Mouse (Mus musculus): ENCODE measurements around the gene Carnmt1. TPM values are rescaled to one million over a fixed set of nuclear protein-coding genes. Genes with fewer than 3 reads are reported as not detected.

Gene Carnmt1
- 24.0 and 26.8 TPM in 2 replicates for polyA plus RNA-seq (2016; fragmentation: Nextera tagmentation; extraction: Ambion mirVana)

GRCm38 (mm10) chr19:18670608-18671007, at the start of gene Carnmt1:
TSS of gene Carnmt1 (plus strand) at chr19:18670764.
- Histone ChIP-seq H3K9me3 (replicated peaks) (no peaks in the 10 kb centered on the region), H3K27ac (replicated peaks) (peak within 1 kb of the TSS; percentile 93), H3K4me1 (peaks cover 30% of the 10 kb centered on the region), H3K27me3 (ENCODE audit: low read depth, poor library complexity, severe bottlenecking) (no peaks in the 10 kb centered on the region), H3K36me3 (no peaks in the 10 kb centered on the region), H3K4me3 (peak within 1 kb of the TSS; percentile 85)
- WGBS, result under 1% methylated on average over 54 of the region's 58 CpGs
- DNase-seq (ENCODE audit: low spot score), result peak; percentile 97

- Histone ChIP-seq H3K4me3 (no peak overlapping the region), H3K4me1 (no peaks in the 10 kb centered on the region), H3K27ac (replicated peaks) (no peak overlapping the region), H3K27me3 (ENCODE audit: low read depth, poor library complexity, severe bottlenecking) (0 out of 2 replicates have a peak, but pooled peaks cover under 1% of the 10 kb centered on the region), H3K9me3 (replicated peaks) (no peaks in the 10 kb centered on the region), H3K36me3 (no peaks in the 10 kb centered on the region)
- no peak for DNase-seq (ENCODE audit: low spot score)
- WGBS, result 78% methylated on average over 2 of the region's 2 CpGs
Observed at GRCm38 (mm10) chr19:18623894-18624293, 46.7 kb upstream of the Carnmt1 start.

GRCm38 (mm10) chr19:18629589-18629988, 41.0 kb upstream of the Carnmt1 start:
- DNase-seq (ENCODE audit: low spot score), result no peak
- H3K36me3 ChIP-seq, result no peaks in the 10 kb centered on the region
- WGBS, result 73% methylated on average over 1 of the region's 1 CpGs

GRCm38 (mm10) chr19:18630221-18631119, 40.1 kb upstream of the Carnmt1 start:
- peak overlapping the region; percentile 79 for H3K4me3 ChIP-seq
- DNase-seq (ENCODE audit: low spot score), result peak; percentile 42
- WGBS, result 11% methylated on average over 17 of the region's 17 CpGs
- no peak overlapping the region for H3K27ac ChIP-seq (replicated peaks)
- H3K9me3 ChIP-seq (replicated peaks), result no peaks in the 10 kb centered on the region
- H3K36me3 ChIP-seq, result no peaks in the 10 kb centered on the region
- H3K4me1 ChIP-seq, result peaks cover 17% of the 10 kb centered on the region
- peaks cover 24% of the 10 kb centered on the region for H3K27me3 ChIP-seq (ENCODE audit: low read depth, poor library complexity, severe bottlenecking)

More at GRCm38 (mm10) chr19:18629589-18629988, 41.0 kb upstream of the Carnmt1 start:
- Histone ChIP-seq H3K4me3 (no peak overlapping the region), H3K9me3 (replicated peaks) (no peaks in the 10 kb centered on the region), H3K27ac (replicated peaks) (no peak overlapping the region), H3K27me3 (ENCODE audit: low read depth, poor library complexity, severe bottlenecking) (peaks cover 24% of the 10 kb centered on the region), H3K4me1 (peaks cover 17% of the 10 kb centered on the region)

- H3K4me1 ChIP-seq, result peaks cover 17% of the 10 kb centered on the region
- peaks cover 24% of the 10 kb centered on the region for H3K27me3 ChIP-seq (ENCODE audit: low read depth, poor library complexity, severe bottlenecking)
- DNase-seq (ENCODE audit: low spot score), result no peak
- H3K9me3 ChIP-seq (replicated peaks), result no peaks in the 10 kb centered on the region
- peak overlapping the region; percentile 79 for H3K4me3 ChIP-seq
- H3K27ac ChIP-seq (replicated peaks), result peak overlapping the region; percentile 81
- H3K36me3 ChIP-seq, result no peaks in the 10 kb centered on the region
- under 1% methylated on average over 40 of the region's 40 CpGs for WGBS
Observed at GRCm38 (mm10) chr19:18631161-18631643, 39.4 kb upstream of the Carnmt1 start.

GRCm38 (mm10) chr19:18631644-18632219, 38.8 kb upstream of the Carnmt1 start, which contains the start of the genes Ostf1 and Nmrk1:
TSS of gene Ostf1 (minus strand) at chr19:18631823.
TSS of gene Nmrk1 (plus strand) at chr19:18631950.
- 1% methylated on average over 51 of the region's 51 CpGs for WGBS
- no peaks in the 10 kb centered on the region for H3K9me3 ChIP-seq (replicated peaks)
- DNase-seq (ENCODE audit: low spot score), result peak; percentile 94
- peaks cover 24% of the 10 kb centered on the region for H3K27me3 ChIP-seq (ENCODE audit: low read depth, poor library complexity, severe bottlenecking)
- H3K36me3 ChIP-seq, result no peaks in the 10 kb centered on the region
- peaks cover 17% of the 10 kb centered on the region for H3K4me1 ChIP-seq
- peak within 1 kb of the TSS; percentile 79 for H3K4me3 ChIP-seq
- H3K27ac ChIP-seq (replicated peaks), result peak within 1 kb of the TSS; percentile 81

GRCm38 (mm10) chr19:18632231-18633185, 38.1 kb upstream of the Carnmt1 start:
- no peak for DNase-seq (ENCODE audit: low spot score)
- Histone ChIP-seq H3K36me3 (no peaks in the 10 kb centered on the region), H3K27ac (replicated peaks) (peak overlapping the region; percentile 81; the same call in 1 of the 2 replicates), H3K4me1 (peaks cover 17% of the 10 kb centered on the region), H3K4me3 (peak overlapping the region; percentile 79), H3K27me3 (ENCODE audit: low read depth, poor library complexity, severe bottlenecking) (peaks cover 24% of the 10 kb centered on the region), H3K9me3 (replicated peaks) (no peaks in the 10 kb centered on the region)
- 68% methylated on average over 13 of the region's 13 CpGs for WGBS

- no peak overlapping the region for H3K27ac ChIP-seq (replicated peaks)
- no peaks in the 10 kb centered on the region for H3K4me1 ChIP-seq
- peaks cover 3% of the 10 kb centered on the region for H3K27me3 ChIP-seq (ENCODE audit: low read depth, poor library complexity, severe bottlenecking)
- 87% methylated on average over 5 of the region's 5 CpGs for WGBS
- no peak for DNase-seq (ENCODE audit: low spot score)
- no peak overlapping the region for H3K4me3 ChIP-seq
- H3K36me3 ChIP-seq, result no peaks in the 10 kb centered on the region
- H3K9me3 ChIP-seq (replicated peaks), result no peaks in the 10 kb centered on the region
Observed at GRCm38 (mm10) chr19:18637954-18638353, 32.6 kb upstream of the Carnmt1 start.

GRCm38 (mm10) chr19:18638949-18639348, 31.6 kb upstream of the Carnmt1 start:
- no peak overlapping the region for H3K27ac ChIP-seq (replicated peaks)
- no peaks in the 10 kb centered on the region for H3K9me3 ChIP-seq (replicated peaks)
- H3K4me1 ChIP-seq, result peaks cover 3% of the 10 kb centered on the region; the same call in 1 of the 2 replicates
- no peaks in the 10 kb centered on the region for H3K27me3 ChIP-seq (ENCODE audit: low read depth, poor library complexity, severe bottlenecking)
- no peaks in the 10 kb centered on the region for H3K36me3 ChIP-seq
- DNase-seq (ENCODE audit: low spot score), result no peak
- no peak overlapping the region for H3K4me3 ChIP-seq
- 76% methylated on average over 5 of the region's 5 CpGs for WGBS

- WGBS, result 23% methylated on average over 2 of the region's 2 CpGs
- DNase-seq (ENCODE audit: low spot score), result no peak
- no peaks in the 10 kb centered on the region for H3K36me3 ChIP-seq
- no peak overlapping the region for H3K27ac ChIP-seq (replicated peaks)
- H3K4me3 ChIP-seq, result no peak overlapping the region
- peaks cover 3% of the 10 kb centered on the region; the same call in 1 of the 2 replicates for H3K4me1 ChIP-seq
- H3K9me3 ChIP-seq (replicated peaks), result no peaks in the 10 kb centered on the region
- H3K27me3 ChIP-seq (ENCODE audit: low read depth, poor library complexity, severe bottlenecking), result no peaks in the 10 kb centered on the region
Observed at GRCm38 (mm10) chr19:18639552-18639951, 31.0 kb upstream of the Carnmt1 start.

- Histone ChIP-seq H3K9me3 (replicated peaks) (no peaks in the 10 kb centered on the region), H3K4me3 (no peak overlapping the region), H3K36me3 (no peaks in the 10 kb centered on the region), H3K4me1 (peaks cover 3% of the 10 kb centered on the region; the same call in 1 of the 2 replicates), H3K27ac (replicated peaks) (no peak overlapping the region), H3K27me3 (ENCODE audit: low read depth, poor library complexity, severe bottlenecking) (no peaks in the 10 kb centered on the region)
- WGBS, result 71% methylated on average over 4 of the region's 4 CpGs
- no peak for DNase-seq (ENCODE audit: low spot score)
Observed at GRCm38 (mm10) chr19:18641001-18641400, 29.6 kb upstream of the Carnmt1 start.

- no peak overlapping the region for H3K27ac ChIP-seq (replicated peaks)
- DNase-seq (ENCODE audit: low spot score), result no peak
- H3K9me3 ChIP-seq (replicated peaks), result no peaks in the 10 kb centered on the region
- no peaks in the 10 kb centered on the region for H3K36me3 ChIP-seq
- H3K4me1 ChIP-seq, result peaks cover 5% of the 10 kb centered on the region
- no peak overlapping the region for H3K4me3 ChIP-seq
- H3K27me3 ChIP-seq (ENCODE audit: low read depth, poor library complexity, severe bottlenecking), result no peaks in the 10 kb centered on the region
- 70% methylated on average over 4 of the region's 4 CpGs for WGBS
Observed at GRCm38 (mm10) chr19:18643411-18643810, 27.2 kb upstream of the Carnmt1 start.

All from midbrain, embryonic 10.5 days (tissue).